Mouse (Mus musculus) thymus, postnatal 10 days (tissue): ENCODE measurements around the gene Mapk10.

Experiments
- DNase-seq, 2 experiments: peaks; one replicate each; pipeline ENCODE4 v3.0.0; 2021; ENCODE audit warnings: low spot score in 2 of 2

Gene Mapk10

DNA sequence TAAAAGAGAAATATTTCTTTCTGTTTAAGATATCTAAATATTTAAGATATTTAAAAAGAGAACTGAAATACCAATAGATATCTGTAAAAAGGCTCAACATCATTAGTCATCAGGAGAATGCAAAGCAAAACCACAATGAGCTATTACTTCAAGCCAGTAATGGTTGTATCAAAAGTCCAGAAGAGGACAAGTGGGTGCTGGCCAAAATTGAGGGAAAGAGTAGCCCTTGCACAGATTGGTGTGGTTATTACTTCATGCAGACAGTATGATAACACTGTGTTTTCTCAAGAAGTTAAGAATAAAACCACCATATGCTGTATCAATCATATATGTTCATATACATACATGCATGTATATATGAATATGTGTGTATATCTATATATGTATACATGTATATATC is 353.1 kb downstream of the Mapk10 start:
- no peak for DNase-seq
